9 mouse cellular contexts compared by ENCODE assay signal in genomic region chr13:50418421-50418820, GRCm38 (mm10). TPM values are rescaled to one million over a fixed set of nuclear protein-coding genes. Genes with fewer than 3 reads are reported as not detected.
DNase-seq lines count a peak whose midpoint lies in the region; ATAC-seq lines count a peak whose summit lies in the region.
"Had no signal": no experiment of that assay in that cellular context is flagged by ENCODE, and none has a peak within 500 bp of the region (broad histone marks: within the 10 kb centered on the region; RNA-seq: fewer than 3 reads in every experiment).

No protein-coding gene starts in this region.

- H3K9ac ChIP-seq in heart, embryonic 14.5 days (ENCODE audit: low read length): peak overlapping the region; percentile 91
- peak overlapping the region; percentile 91 for H3K9ac ChIP-seq in hindbrain, embryonic 13.5 days
- H3K9ac ChIP-seq in midbrain, embryonic 14.5 days (replicated peaks; ENCODE audit: low read length): peak overlapping the region; percentile 88; the same call in 1 of the 2 replicates

- no peaks in the 10 kb centered on the region for H3K9me3 ChIP-seq in heart, embryonic 14.5 days (ENCODE audit: control insufficient read depth, low read length)
- H3K9me3 ChIP-seq in hindbrain, embryonic 13.5 days: no peaks in the 10 kb centered on the region
- no peaks in the 10 kb centered on the region for H3K9me3 ChIP-seq in midbrain, embryonic 14.5 days (ENCODE audit: control insufficient read depth, low read length)

- no peak for DNase-seq in heart, postnatal 10 days
- peak; percentile 37 for DNase-seq in NIH3T3 (ENCODE audit: low read depth)
- peak; percentile 26 for DNase-seq in midbrain, embryonic 14.5 days
- no peak for DNase-seq in adrenal gland, postnatal 10 days
- DNase-seq in left cerebral cortex, postnatal 4 days: no peak
- DNase-seq in thymus, adult 18-20 months: no peak

- peaks cover 35% of the 10 kb centered on the region for H3K36me3 ChIP-seq in heart, embryonic 14.5 days (ENCODE audit: control insufficient read depth, insufficient read depth, low read length)
- peaks cover 32% of the 10 kb centered on the region for H3K36me3 ChIP-seq in hindbrain, embryonic 13.5 days
- peaks cover 21% of the 10 kb centered on the region for H3K36me3 ChIP-seq in midbrain, embryonic 14.5 days (ENCODE audit: control insufficient read depth, insufficient read depth, low read length)

- no peaks in the 10 kb centered on the region for H3K27me3 ChIP-seq in heart, embryonic 14.5 days (ENCODE audit: control insufficient read depth, insufficient read depth, low read length)
- H3K27me3 ChIP-seq in hindbrain, embryonic 13.5 days: no peaks in the 10 kb centered on the region
- no peaks in the 10 kb centered on the region for H3K27me3 ChIP-seq in midbrain, embryonic 14.5 days (ENCODE audit: control insufficient read depth, insufficient read depth, low read length)

- H3K27ac ChIP-seq in heart, embryonic 14.5 days (replicated peaks in 1 of 2; ENCODE audit: control insufficient read depth in 1 of 2, insufficient read depth in 1 of 2, low read depth in 2 of 2, low read length in 2 of 2): no peak overlapping the region
- no peak overlapping the region for H3K27ac ChIP-seq in hindbrain, embryonic 13.5 days
- no peak overlapping the region for H3K27ac ChIP-seq in midbrain, embryonic 14.5 days (replicated peaks; ENCODE audit: low read depth, low read length)

- peak overlapping the region; percentile 76 for H3K4me2 ChIP-seq in heart, embryonic 14.5 days (ENCODE audit: low read length)
- H3K4me2 ChIP-seq in hindbrain, embryonic 13.5 days: peak overlapping the region; percentile 73
- peak overlapping the region; percentile 62 for H3K4me2 ChIP-seq in midbrain, embryonic 14.5 days (ENCODE audit: low read length)

- 45% methylated on average over 3 of the region's 3 CpGs for WGBS in heart, embryonic 14.5 days
- 55% methylated on average over 3 of the region's 3 CpGs for WGBS in hindbrain, embryonic 13.5 days
- 52% methylated on average over 3 of the region's 3 CpGs for WGBS in midbrain, embryonic 14.5 days

- peak overlapping the region; percentile 55 to 89; a peak in 3 of 4 replicates for H3K4me3 ChIP-seq in heart, embryonic 14.5 days (ENCODE audit: control insufficient read depth in 1 of 2, insufficient read depth in 1 of 2, low read depth in 1 of 2, low read length in 2 of 2)
- peak overlapping the region; percentile 78 for H3K4me3 ChIP-seq in hindbrain, embryonic 13.5 days
- peak overlapping the region; percentile 73 for H3K4me3 ChIP-seq in midbrain, embryonic 14.5 days (replicated peaks; ENCODE audit: low read depth, low read length)

- no peak for ATAC-seq in heart, embryonic 14.5 days (ENCODE audit: insufficient number of reproducible peaks, insufficient read depth, low FRiP score, low read depth)
- ATAC-seq in hindbrain, embryonic 13.5 days (ENCODE audit: low FRiP score): peak; percentile 21; the same call in 1 of the 2 replicates
- no peak for ATAC-seq in midbrain, embryonic 14.5 days (ENCODE audit: low FRiP score, low TSS enrichment)

- intact Hi-C loops in heart, postnatal 10 days (cut with DNase I): no loop called here
- intact Hi-C loops in left cerebral cortex, postnatal 4 days (cut with DNase I): no loop called here

- H3K4me1 ChIP-seq in heart, embryonic 14.5 days (ENCODE audit: control insufficient read depth in 2 of 2, insufficient read depth in 2 of 2, low read length in 2 of 2): peaks cover 0 to 8% of the 10 kb centered on the region in 2 experiments; a peak in 1 of 4 replicates
- peaks cover 16% of the 10 kb centered on the region for H3K4me1 ChIP-seq in hindbrain, embryonic 13.5 days (replicated peaks)
- H3K4me1 ChIP-seq in midbrain, embryonic 14.5 days (ENCODE audit: control insufficient read depth, insufficient read depth, low read length): peaks cover 12% of the 10 kb centered on the region

RNA-seq across cellular contexts. Expression of gene Fbxw17, which starts 0.8 kb away (rescaled TPM):
- 23.6 and 27.2 TPM in 2 replicates for polyA plus RNA-seq in heart, embryonic 14.5 days (2014; fragmentation: Nextera tagmentation; extraction: Ambion mirVana)
- total RNA-seq in heart, postnatal 10 days (2021): 10 to 100 TPM; 12.2 to 12.8 TPM
- 32.7 and 39.0 TPM in 2 replicates for polyA plus RNA-seq in hindbrain, embryonic 13.5 days (2015; fragmentation: Nextera tagmentation; extraction: Ambion mirVana)
- 32.2 and 38.6 TPM in 2 replicates for polyA plus RNA-seq in midbrain, embryonic 14.5 days (2014; fragmentation: Nextera tagmentation; extraction: Ambion mirVana)
- total RNA-seq in adrenal gland, postnatal 10 days (2021): 10 to 100 TPM; 12.3 to 14.9 TPM
- total RNA-seq in left cerebral cortex, postnatal 4 days (2021): 10 to 100 TPM; 28.3 to 33.8 TPM

RNA-seq across cellular contexts. Expression of gene Gm47429, which starts 25.3 kb away (rescaled TPM):
- polyA plus RNA-seq in heart, embryonic 14.5 days (2014; fragmentation: Nextera tagmentation; extraction: Ambion mirVana): not detected in 2 replicates
- not detected for total RNA-seq in heart, postnatal 10 days (2021)
- not detected in 2 replicates for polyA plus RNA-seq in hindbrain, embryonic 13.5 days (2015; fragmentation: Nextera tagmentation; extraction: Ambion mirVana)
- polyA plus RNA-seq in midbrain, embryonic 14.5 days (2014; fragmentation: Nextera tagmentation; extraction: Ambion mirVana): not detected in 2 replicates
- total RNA-seq in adrenal gland, postnatal 10 days (2021): not detected
- total RNA-seq in left cerebral cortex, postnatal 4 days (2021): not detected
- total RNA-seq: hematopoietic stem cell, adult 5-6 weeks had no signal

RNA-seq across cellular contexts. Expression of gene Nutm2, which starts 48.7 kb away (rescaled TPM):
- polyA plus RNA-seq in heart, embryonic 14.5 days (2014; fragmentation: Nextera tagmentation; extraction: Ambion mirVana): not detected in 2 replicates
- not detected for total RNA-seq in heart, postnatal 10 days (2021)
- not detected in 2 replicates for polyA plus RNA-seq in hindbrain, embryonic 13.5 days (2015; fragmentation: Nextera tagmentation; extraction: Ambion mirVana)
- polyA plus RNA-seq in midbrain, embryonic 14.5 days (2014; fragmentation: Nextera tagmentation; extraction: Ambion mirVana): not detected in 2 replicates
- total RNA-seq in adrenal gland, postnatal 10 days (2021): not detected
- not detected for total RNA-seq in left cerebral cortex, postnatal 4 days (2021)
- total RNA-seq: hematopoietic stem cell, adult 5-6 weeks had no signal

Comparison
In these comparisons a context has a peak if more than half of its experiments do, and no peak if none do; other contexts are left out.
1. DNase-seq: peak in NIH3T3 (single experiment) and midbrain, embryonic 14.5 days (single experiment); none in heart, postnatal 10 days (0 of 2), adrenal gland, postnatal 10 days (single experiment), left cerebral cortex, postnatal 4 days (single experiment) and thymus, adult 18-20 months (0 of 2).
2. Peak in every context shown above with its lines, with median percentiles within 50 percentile points of each other: H3K4me2 ChIP-seq, H3K4me3 ChIP-seq and H3K9ac ChIP-seq.